Mouse (Mus musculus) embryonic facial prominence, embryonic 15.5 days (tissue): ENCODE results near the gene Ifi202b. TPM values are rescaled to one million over a fixed set of nuclear protein-coding genes. Genes with fewer than 3 reads are reported as not detected.

Experiments
- polyA plus RNA-seq: library from polyadenylated mRNA; unstranded; fragments of >200 nt; fragmentation: Nextera tagmentation; extraction: Ambion mirVana; gene quantifications from 2 replicates; pipeline ENCODE4 v1.2.1, GENCODE M21; 2015

The Ifi202b gene
- polyA plus RNA-seq, 1 experiment from 2014 or later = 2.7 TPM

Other genes starting within 250 kb of the Ifi202b start
- 1.5 and 1.6 TPM in 2 replicates for gene Ifi207, start 241.0 kb downstream of the Ifi202b start, polyA plus RNA-seq
- 2.9 and 3.1 TPM in 2 replicates for gene Ifi204, start 215.8 kb downstream of the Ifi202b start, polyA plus RNA-seq
- 0.66 and 1.5 TPM in 2 replicates for gene Ifi211, start 69.7 kb downstream of the Ifi202b start, polyA plus RNA-seq
- 2.0 and 2.9 TPM in 2 replicates for gene Mndal, start 40.3 kb downstream of the Ifi202b start, polyA plus RNA-seq
- gene Ifi203, start 40.1 kb downstream of the Ifi202b start, polyA plus RNA-seq = 0.85 and 1.3 TPM in 2 replicates
- 0.16 and 0.62 TPM in 2 replicates for gene Ifi205, start 49.1 kb upstream of the Ifi202b start, polyA plus RNA-seq
- gene Olfr433, start 58.0 kb upstream of the Ifi202b start, polyA plus RNA-seq = 0.05 TPM in 1 of 2 replicates, not detected in the other
- gene Olfr432, start 66.5 kb upstream of the Ifi202b start, polyA plus RNA-seq = not detected in 2 replicates
- 0.23 and 0.28 TPM in 2 replicates for gene Olfr430, start 83.9 kb upstream of the Ifi202b start, polyA plus RNA-seq
- gene Olfr429, start 101.6 kb upstream of the Ifi202b start, polyA plus RNA-seq = 0.11 and 0.17 TPM in 2 replicates
- not detected in 2 replicates for gene Olfr427, start 114.1 kb upstream of the Ifi202b start, polyA plus RNA-seq
- 0.17 and 0.24 TPM in 2 replicates for gene Olfr231, start 138.4 kb upstream of the Ifi202b start, polyA plus RNA-seq
- 0.13 and 0.19 TPM in 2 replicates for gene Olfr424, start 148.8 kb upstream of the Ifi202b start, polyA plus RNA-seq
- gene Olfr420, start 172.9 kb upstream of the Ifi202b start, polyA plus RNA-seq = 0.11 and 0.15 TPM in 2 replicates
- gene Spta1, start 190.0 kb upstream of the Ifi202b start, polyA plus RNA-seq = 0.17 and 0.24 TPM in 2 replicates